Mouse (Mus musculus) kidney, embryonic 16.5 days (tissue): Measurements from ENCODE around the gene Adamts10. TPM values are rescaled to one million over a fixed set of nuclear protein-coding genes. Genes with fewer than 3 reads are reported as not detected.

Experiments
- ATAC-seq: fragments of 200-750 bp; cut with Nextera tagmentation; 2 replicates; pipeline ENCODE4 v1.8.0; 2017; ENCODE audit warnings: moderate TSS enrichment; ENCODE audit not compliant: low FRiP score, low TSS enrichment
- H3K27ac ChIP-seq: fragments of 300-500 bp; sonication (generic); 2 replicates; pipeline ENCODE4 v1.5.1; 2014; ENCODE audit warnings: low read length
- H3K27me3 ChIP-seq: fragments of 300-500 bp; sonication (generic); 2 replicates; pipeline ENCODE4 v1.6.1; 2014; ENCODE audit warnings: low read length, control low read depth, mixed read lengths; ENCODE audit not compliant: insufficient read depth
- H3K36me3 ChIP-seq: fragments of 300-500 bp; sonication (generic); 2 replicates; pipeline ENCODE4 v1.6.1; 2014; ENCODE audit warnings: low read length, control low read depth, mixed read lengths; ENCODE audit not compliant: insufficient read depth
- H3K4me1 ChIP-seq: fragments of 300-500 bp; sonication (generic); 2 replicates; pipeline ENCODE4 v1.6.1; 2014; ENCODE audit warnings: low read length, control low read depth, mixed read lengths; ENCODE audit not compliant: insufficient read depth
- H3K4me2 ChIP-seq: fragments of 300-500 bp; sonication (generic); replicated peaks from 2 replicates; pipeline ENCODE4 v1.6.1; 2014; ENCODE audit warnings: low read depth, low read length
- H3K4me3 ChIP-seq: fragments of 300-500 bp; sonication (generic); 2 replicates; pipeline ENCODE4 v1.5.1; 2014; ENCODE audit warnings: mild to moderate bottlenecking, low read length
- H3K9ac ChIP-seq: fragments of 300-500 bp; sonication (generic); replicated peaks from 2 replicates; pipeline ENCODE4 v1.6.1; 2014; ENCODE audit warnings: low read length
- H3K9me3 ChIP-seq: fragments of 300-500 bp; sonication (generic); 2 replicates; pipeline ENCODE4 v1.6.1; 2016; ENCODE audit warnings: low read length, control low read depth
- WGBS: fragments of 180-500 bp; shearing (Covaris S2); extraction: QIAGEN DNeasy Blood & Tissue Kit; methylation state at CpG from one replicate; pipeline ENCODE4 v1.1.7; 2014; 5-methylcytosine and 5-hydroxymethylcytosine counted together
- polyA plus RNA-seq: library from polyadenylated mRNA; unstranded; fragments of >200 nt; fragmentation: Nextera tagmentation; extraction: Ambion mirVana; gene quantifications from 2 replicates; pipeline ENCODE4 v1.2.1, GENCODE M21; 2015

Gene Adamts10
- polyA plus RNA-seq, 1 experiment from 2014 or later = 73.5 TPM

DNA sequence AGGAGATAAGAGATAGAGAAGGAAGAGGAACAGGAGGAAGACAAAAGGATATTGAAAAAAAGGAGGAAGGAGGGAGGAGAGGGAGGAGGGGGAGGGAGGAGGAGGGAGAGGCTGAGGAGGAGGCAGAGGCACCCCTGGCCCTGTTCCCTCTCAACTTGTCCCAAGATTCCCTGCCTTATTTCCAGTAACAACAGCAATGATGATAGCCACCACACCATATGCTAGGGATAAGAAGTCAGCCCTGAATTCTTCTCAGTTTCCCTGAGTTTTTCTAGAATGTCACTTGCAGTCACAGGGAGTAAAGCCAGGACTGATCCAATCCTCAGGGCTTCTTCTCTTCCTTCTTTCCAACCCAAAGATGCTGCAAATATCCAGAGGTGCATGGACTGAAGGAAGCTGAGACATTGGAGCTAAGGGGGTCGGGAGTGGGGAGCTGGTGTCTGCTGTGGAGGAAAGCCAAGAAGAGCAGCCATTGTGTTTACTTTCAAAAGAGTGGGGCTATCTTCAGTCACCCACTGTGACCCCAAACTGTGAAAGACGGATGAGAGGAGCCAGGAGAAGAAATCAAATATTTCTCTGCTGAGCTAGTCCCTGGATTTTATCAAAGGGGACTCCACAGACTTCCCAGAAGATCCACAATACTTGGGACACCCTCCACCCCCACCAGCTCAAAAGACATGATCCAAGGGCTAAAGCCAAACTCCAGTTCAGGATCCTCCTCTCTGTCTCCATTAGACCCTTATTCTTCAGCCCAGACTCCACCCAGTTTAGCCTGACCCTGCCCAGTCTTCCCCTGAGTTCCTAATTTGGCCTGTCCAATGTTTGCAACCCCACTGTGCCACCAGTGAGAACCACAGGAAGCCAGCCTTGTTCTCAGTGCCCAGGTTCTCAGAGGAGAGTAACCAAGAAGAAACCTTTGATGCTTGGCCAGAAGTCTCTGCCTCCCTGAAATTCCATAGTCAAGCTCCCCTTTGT is 11.3 kb upstream of the Adamts10 start:
- H3K27me3 ChIP-seq = no peaks in the 10 kb centered on the region
- WGBS = 41% methylated on average over 2 of the region's 2 CpGs
- no peaks in the 10 kb centered on the region for H3K9me3 ChIP-seq
- H3K9ac ChIP-seq = no peak overlapping the region
- no peak overlapping the region for H3K27ac ChIP-seq
- no peak overlapping the region for H3K4me3 ChIP-seq
- H3K36me3 ChIP-seq = no peaks in the 10 kb centered on the region
- no peak for ATAC-seq
- H3K4me1 ChIP-seq = no peaks in the 10 kb centered on the region
- no peak overlapping the region for H3K4me2 ChIP-seq

DNA sequence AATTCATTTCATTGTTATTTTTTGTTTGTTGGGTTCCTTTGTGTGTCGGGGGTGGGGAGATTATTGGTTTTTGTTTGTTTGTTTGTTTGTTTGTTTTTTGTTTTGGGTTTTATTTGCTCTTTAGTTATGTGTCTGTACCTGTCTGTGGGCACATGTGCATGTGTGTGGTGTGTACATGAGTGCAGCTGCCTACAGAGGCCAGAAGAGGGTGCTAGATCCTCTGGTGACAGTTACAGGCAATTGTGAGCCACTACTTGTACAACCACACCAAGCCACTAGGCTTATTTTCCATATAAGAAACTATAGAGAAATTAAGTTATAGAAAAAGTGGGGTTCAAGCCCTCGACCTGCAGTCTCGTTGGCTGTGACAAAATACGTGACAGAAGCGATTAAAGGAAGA is 10.1 kb upstream of the Adamts10 start:
- Histone ChIP-seq H3K27ac (no peak overlapping the region), H3K4me1 (no peaks in the 10 kb centered on the region), H3K36me3 (no peaks in the 10 kb centered on the region), H3K9ac (no peak overlapping the region), H3K27me3 (no peaks in the 10 kb centered on the region), H3K9me3 (no peaks in the 10 kb centered on the region), H3K4me3 (no peak overlapping the region), H3K4me2 (no peak overlapping the region)
- 74% methylated on average over 5 of the region's 5 CpGs for WGBS
- ATAC-seq = no peak

DNA sequence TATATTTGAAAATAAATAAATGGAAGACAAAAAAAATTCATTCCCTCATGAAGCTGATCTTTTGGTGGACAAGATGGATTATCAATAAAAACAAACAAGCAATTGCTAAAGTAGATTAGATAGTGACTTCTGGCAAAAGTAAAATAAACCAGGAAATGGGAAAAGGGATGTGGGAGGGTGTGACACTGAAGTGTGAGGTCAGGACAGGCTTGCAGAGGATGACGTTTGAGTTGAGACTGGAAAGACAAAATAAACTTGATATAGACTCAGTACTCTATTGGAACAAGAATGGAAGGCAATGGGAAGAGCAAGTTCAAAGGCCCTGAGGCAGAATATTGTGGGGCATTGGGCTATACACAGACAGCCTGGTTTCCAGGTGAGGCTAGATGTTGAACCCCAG is 3.6 kb upstream of the Adamts10 start:
- Histone ChIP-seq H3K4me2 (no peak overlapping the region), H3K9ac (no peak overlapping the region), H3K4me3 (no peak overlapping the region), H3K27me3 (no peaks in the 10 kb centered on the region), H3K27ac (no peak overlapping the region), H3K4me1 (peaks cover 15% of the 10 kb centered on the region), H3K9me3 (no peaks in the 10 kb centered on the region), H3K36me3 (no peaks in the 10 kb centered on the region)
- ATAC-seq = no peak
- 20% methylated on average over 1 of the region's 1 CpGs for WGBS

DNA sequence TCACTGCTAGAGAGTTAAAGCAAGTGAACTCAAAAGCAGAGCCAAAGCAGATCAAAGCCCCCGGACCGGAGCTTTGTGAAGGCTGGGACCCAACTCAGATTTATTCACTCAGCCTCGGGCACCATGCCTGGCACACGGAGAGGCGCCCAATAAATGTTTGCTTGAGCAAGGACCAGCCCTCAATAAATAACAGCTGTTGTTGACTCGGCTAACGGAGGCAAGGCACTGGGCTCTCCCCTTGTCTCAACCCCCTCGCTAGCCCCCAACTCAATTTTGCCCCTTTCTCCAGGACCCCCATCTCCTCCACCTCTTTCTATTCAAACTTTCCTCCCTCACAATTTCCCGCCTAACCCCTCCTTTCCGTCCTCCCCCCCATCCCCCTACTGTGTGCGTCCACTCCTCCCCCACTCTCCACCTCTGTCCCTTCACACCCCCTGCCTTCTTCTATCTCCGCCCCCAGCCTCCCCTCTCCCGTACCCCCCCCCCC is 530 bp upstream of the Adamts10 start:
- Histone ChIP-seq H3K9ac (peak overlapping the region; percentile 81), H3K27ac (peak overlapping the region; percentile 77), H3K36me3 (peaks cover 3% of the 10 kb centered on the region; the same call in 1 of the 2 replicates), H3K4me3 (peak overlapping the region; percentile 78), H3K4me2 (peak overlapping the region; percentile 63), H3K4me1 (peaks cover 35% of the 10 kb centered on the region), H3K27me3 (no peaks in the 10 kb centered on the region), H3K9me3 (no peaks in the 10 kb centered on the region)
- WGBS = 2% methylated on average over 11 of the region's 13 CpGs
- peak; percentile 60; the same call in 1 of the 2 replicates for ATAC-seq

DNA sequence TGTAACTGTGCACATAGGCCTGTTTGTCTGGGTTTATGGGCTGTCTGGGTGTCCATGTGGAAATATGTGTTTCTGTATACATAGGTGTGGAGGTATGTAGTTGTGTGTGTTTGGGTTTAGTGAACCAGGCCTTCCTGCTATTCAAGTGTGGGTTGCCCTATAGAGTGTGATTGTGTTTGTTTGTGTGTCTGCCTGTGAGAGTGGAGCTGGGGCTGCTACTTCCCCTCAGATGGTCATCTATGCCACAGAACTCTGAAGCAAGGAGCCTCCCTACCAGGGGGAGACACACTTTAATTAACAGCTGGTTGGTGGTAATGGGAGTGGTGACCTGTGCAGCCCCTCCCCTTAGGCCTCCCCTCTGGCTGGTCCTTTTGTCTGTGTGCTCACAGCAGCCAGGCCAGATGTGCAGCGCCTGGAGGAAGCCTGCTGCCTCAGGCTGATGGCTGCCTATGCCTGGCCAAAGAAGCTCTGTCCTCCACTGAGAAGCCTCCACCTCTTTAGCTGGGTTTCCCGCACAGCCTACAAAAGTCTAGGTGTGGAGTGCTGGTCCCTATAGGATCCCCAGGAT is 886 bp downstream of the Adamts10 start:
- Histone ChIP-seq H3K9me3 (no peaks in the 10 kb centered on the region), H3K4me3 (peak overlapping the region; percentile 78), H3K27me3 (no peaks in the 10 kb centered on the region), H3K4me1 (peaks cover 35% of the 10 kb centered on the region), H3K27ac (peak overlapping the region; percentile 77), H3K4me2 (peak overlapping the region; percentile 63), H3K9ac (peak overlapping the region; percentile 81), H3K36me3 (peaks cover 16% of the 10 kb centered on the region; the same call in 1 of the 2 replicates)
- WGBS = 4% methylated on average over 2 of the region's 2 CpGs
- peak; percentile 56 for ATAC-seq

DNA sequence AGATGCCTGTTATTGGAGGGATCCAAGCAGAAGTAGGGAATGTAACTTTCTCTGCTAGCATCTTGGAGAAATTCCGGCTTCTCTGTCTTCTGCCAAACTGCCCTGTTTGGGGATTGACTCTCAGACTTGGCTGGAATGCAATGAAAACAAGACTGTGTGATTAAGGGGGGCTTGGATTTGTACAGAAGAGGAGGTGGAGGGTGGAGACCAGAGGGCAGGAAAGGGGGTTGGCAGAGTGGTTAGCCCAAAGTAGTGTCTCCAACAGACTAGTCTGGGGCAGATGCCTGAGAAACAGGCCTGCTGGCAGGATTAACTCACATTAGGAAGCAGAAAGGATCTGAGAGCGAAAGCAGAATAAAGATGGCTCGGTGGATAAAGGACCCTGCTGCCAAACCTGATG is 2.5 kb downstream of the Adamts10 start:
- H3K9ac ChIP-seq = no peak overlapping the region
- H3K36me3 ChIP-seq = peaks cover 27% of the 10 kb centered on the region
- 63% methylated on average over 3 of the region's 3 CpGs for WGBS
- H3K4me3 ChIP-seq = no peak overlapping the region
- peak overlapping the region; percentile 63; the same call in 1 of the 2 replicates for H3K4me2 ChIP-seq
- H3K27me3 ChIP-seq = no peaks in the 10 kb centered on the region
- H3K27ac ChIP-seq = peak overlapping the region; percentile 69; the same call in 1 of the 2 replicates
- no peaks in the 10 kb centered on the region for H3K9me3 ChIP-seq
- peaks cover 35% of the 10 kb centered on the region for H3K4me1 ChIP-seq
- ATAC-seq = no peak

DNA sequence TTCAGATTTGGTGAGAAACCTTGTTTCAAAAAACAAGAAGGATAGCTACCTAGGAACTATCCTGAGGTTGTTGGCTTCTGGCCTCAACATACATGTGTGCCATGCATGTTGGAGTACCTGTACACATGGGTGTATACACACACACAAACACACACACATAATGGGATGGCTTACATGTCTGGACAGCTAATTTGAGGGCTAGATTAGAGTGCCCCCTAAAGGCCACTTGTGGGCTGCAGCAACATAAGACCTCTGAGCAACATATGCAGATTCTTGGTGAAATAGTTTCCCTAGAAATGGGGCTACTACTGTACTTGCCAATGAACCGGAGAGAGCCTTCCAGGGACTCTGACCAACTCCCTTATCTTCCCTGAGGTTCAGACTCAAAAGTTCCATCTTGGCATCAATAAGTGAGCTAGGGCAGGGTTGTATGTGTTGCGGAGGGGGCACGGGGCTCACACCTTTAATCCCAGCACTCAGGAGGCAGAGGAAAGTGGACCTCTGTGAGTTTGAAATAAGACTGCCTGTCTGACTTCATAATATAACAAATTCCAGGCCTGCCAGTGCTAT is 15.2 kb downstream of the Adamts10 start:
- Histone ChIP-seq H3K27me3 (no peaks in the 10 kb centered on the region), H3K9ac (no peak overlapping the region), H3K9me3 (no peaks in the 10 kb centered on the region), H3K36me3 (peaks cover 29% of the 10 kb centered on the region), H3K4me1 (no peaks in the 10 kb centered on the region), H3K27ac (no peak overlapping the region), H3K4me2 (no peak overlapping the region), H3K4me3 (no peak overlapping the region)
- ATAC-seq = peak; percentile 39; the same call in 1 of the 2 replicates
- 84% methylated on average over 3 of the region's 3 CpGs for WGBS

DNA sequence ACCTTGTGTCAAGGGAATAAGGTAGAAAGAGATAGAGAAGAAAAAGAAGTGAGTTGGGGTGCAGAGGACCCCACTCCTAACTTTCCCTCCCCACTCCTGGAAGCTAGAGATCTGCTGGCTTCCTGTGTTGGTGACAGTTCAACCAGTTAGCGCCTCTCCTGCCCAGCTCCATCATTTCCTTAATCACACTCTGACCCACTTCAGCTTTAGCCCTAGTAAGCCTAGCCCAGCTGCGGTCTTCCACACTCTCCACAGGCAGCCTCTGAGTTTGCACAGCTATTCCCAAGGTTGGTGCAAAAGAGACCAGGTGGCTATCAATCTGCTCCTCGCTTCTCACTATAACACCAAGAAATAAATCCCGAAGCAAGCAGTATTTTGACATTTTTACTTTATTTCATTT is 15.9 kb downstream of the Adamts10 start:
- H3K27me3 ChIP-seq = no peaks in the 10 kb centered on the region
- no peak for ATAC-seq
- WGBS = 97% methylated on average over 4 of the region's 4 CpGs
- H3K4me1 ChIP-seq = no peaks in the 10 kb centered on the region
- H3K4me3 ChIP-seq = no peak overlapping the region
- no peak overlapping the region for H3K9ac ChIP-seq
- no peak overlapping the region for H3K4me2 ChIP-seq
- no peak overlapping the region for H3K27ac ChIP-seq
- no peaks in the 10 kb centered on the region for H3K9me3 ChIP-seq
- H3K36me3 ChIP-seq = peaks cover 27% of the 10 kb centered on the region

DNA sequence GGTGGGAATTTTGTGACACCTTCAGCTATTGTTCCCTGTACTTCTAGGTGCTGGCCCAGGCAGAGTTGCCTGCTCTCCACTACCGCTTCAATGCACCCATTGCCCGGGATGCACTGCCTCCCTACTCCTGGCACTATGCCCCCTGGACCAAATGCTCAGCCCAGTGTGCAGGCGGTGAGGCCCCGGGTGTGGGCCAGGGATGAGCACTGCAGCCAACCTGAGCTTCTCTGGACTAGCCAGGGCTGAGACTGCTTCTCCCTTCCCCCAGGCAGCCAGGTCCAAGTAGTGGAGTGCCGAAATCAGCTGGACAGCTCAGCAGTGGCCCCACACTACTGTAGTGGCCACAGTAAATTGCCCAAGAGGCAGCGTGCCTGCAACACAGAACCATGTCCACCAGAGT is 25.2 kb downstream of the Adamts10 start:
- 0 out of 2 replicates have a peak, but pooled peaks have one; percentile 32 for ATAC-seq
- Histone ChIP-seq H3K27me3 (no peaks in the 10 kb centered on the region), H3K9ac (no peak overlapping the region), H3K36me3 (peaks cover 38% of the 10 kb centered on the region), H3K27ac (no peak overlapping the region), H3K9me3 (no peaks in the 10 kb centered on the region), H3K4me3 (no peak overlapping the region), H3K4me2 (no peak overlapping the region), H3K4me1 (no peaks in the 10 kb centered on the region)
- 95% methylated on average over 6 of the region's 6 CpGs for WGBS
